Mouse (Mus musculus) cerebellum, adult 2 months (tissue): ENCODE data around the gene Sept3.

Source experiments
- CTCF ChIP-seq: fragments of 200-500 bp; IDR thresholded peaks from 2 replicates; pipeline ENCODE4 v1.5.1; 2011; ENCODE audit warnings: low read depth, mild to moderate bottlenecking, control low read depth, low read length, moderate library complexity, borderline replicate concordance; ENCODE audit not compliant: insufficient read depth
- POLR2A ChIP-seq: fragments of 200-500 bp; IDR thresholded peaks from 2 replicates; pipeline ENCODE4 v1.6.1; 2011; ENCODE audit warnings: low read length, control low read depth, borderline replicate concordance; ENCODE audit not compliant: insufficient read depth

- TF ChIP-seq CTCF = no peak
- TF ChIP-seq POLR2A = no peak
Observed at GRCm38 (mm10) chr15:82293271-82293711, 18.6 kb downstream of the Sept3 start.
